Mouse (Mus musculus): ENCODE measurements around the gene Ip6k3. TPM values are rescaled to one million over a fixed set of nuclear protein-coding genes. Genes with fewer than 3 reads are reported as not detected.

Gene Ip6k3
- polyA plus RNA-seq, 1 experiment from 2014 or later: 0.16 TPM

DNA sequence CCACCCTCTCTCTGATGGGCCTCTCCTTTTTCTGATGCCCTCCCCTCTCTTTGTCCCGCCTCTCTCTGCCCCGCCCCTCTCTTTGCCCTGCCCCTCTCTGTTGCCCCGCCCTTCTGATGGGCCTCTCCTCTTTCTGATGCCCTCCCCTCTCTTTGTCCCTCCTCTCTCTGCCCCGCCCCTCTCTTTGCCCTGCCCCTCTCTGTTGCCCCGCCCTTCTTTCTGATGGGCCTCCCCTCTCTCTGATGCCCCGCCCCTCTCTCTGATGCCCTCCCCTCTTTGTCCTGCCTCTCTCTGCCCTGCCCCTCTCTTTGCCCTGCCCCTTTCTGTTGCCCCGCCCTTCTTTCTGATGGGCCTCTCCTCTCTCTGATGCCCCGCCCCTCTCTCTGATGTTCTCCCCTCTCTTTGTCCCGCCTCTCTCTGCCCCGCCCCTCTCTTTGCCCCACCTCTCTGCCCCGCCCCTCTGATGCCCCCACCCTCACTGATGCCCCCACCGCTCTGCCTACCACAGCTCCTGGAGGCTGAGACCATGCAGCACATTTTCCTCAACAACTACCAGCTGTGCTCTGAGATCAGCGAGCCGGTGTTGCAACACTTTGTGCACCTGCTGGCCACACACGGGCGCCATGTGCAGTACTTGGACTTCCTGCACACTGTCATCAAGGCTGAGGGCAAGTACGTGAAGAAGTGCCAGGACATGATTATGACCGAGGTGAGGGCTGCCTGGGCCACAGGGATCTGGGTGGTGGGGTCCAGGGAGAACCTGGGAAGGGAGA lies 61.7 kb downstream of the Ip6k3 start:
- Histone ChIP-seq H3K4me2 (no peak overlapping the region), H3K4me1 (no peaks in the 10 kb centered on the region), H3K36me3 (peaks cover 8% of the 10 kb centered on the region; the same call in 1 of the 2 replicates), H3K9me3 (no peaks in the 10 kb centered on the region), H3K4me3 (no peak overlapping the region), H3K27ac (replicated peaks) (no peak overlapping the region), H3K27me3 (replicated peaks) (no peaks in the 10 kb centered on the region), H3K9ac (no peak overlapping the region)
- ATAC-seq (ENCODE audit: extremely low read depth, insufficient number of reproducible peaks, low FRiP score, low TSS enrichment): no peak
- 79% methylated on average over 14 of the region's 18 CpGs for WGBS

- no peak for ATAC-seq (ENCODE audit: extremely low read depth, insufficient number of reproducible peaks, low FRiP score, low TSS enrichment)
- Histone ChIP-seq H3K9ac (peak overlapping the region; percentile 16; the same call in 1 of the 2 replicates), H3K4me2 (no peak overlapping the region), H3K4me1 (no peaks in the 10 kb centered on the region), H3K4me3 (no peak overlapping the region), H3K9me3 (no peaks in the 10 kb centered on the region), H3K36me3 (no peaks in the 10 kb centered on the region), H3K27ac (replicated peaks) (no peak overlapping the region), H3K27me3 (replicated peaks) (no peaks in the 10 kb centered on the region)
- 72% methylated on average over 5 of the region's 5 CpGs for WGBS
These were observed 65.9 kb downstream of the Ip6k3 start for GRCm38 (mm10) chr17:27101675-27102074.

GRCm38 (mm10) chr17:27095690-27096089 lies 71.9 kb downstream of the Ip6k3 start:
- Histone ChIP-seq H3K36me3 (0 out of 2 replicates have a peak, but pooled peaks cover 3% of the 10 kb centered on the region), H3K27me3 (replicated peaks) (no peaks in the 10 kb centered on the region), H3K9ac (no peak overlapping the region), H3K4me3 (no peak overlapping the region), H3K27ac (replicated peaks) (no peak overlapping the region), H3K9me3 (no peaks in the 10 kb centered on the region), H3K4me2 (no peak overlapping the region), H3K4me1 (no peaks in the 10 kb centered on the region)
- WGBS: 37% methylated on average over 13 of the region's 13 CpGs
- no peak for ATAC-seq (ENCODE audit: extremely low read depth, insufficient number of reproducible peaks, low FRiP score, low TSS enrichment)

Other genes starting within 250 kb of the Ip6k3 start
- gene Phf1, start 234.7 kb downstream of the Ip6k3 start, polyA plus RNA-seq (2015; fragmentation: Nextera tagmentation; extraction: Ambion mirVana): 8.4 and 9.2 TPM in 2 replicates
- gene Cuta, start 228.2 kb downstream of the Ip6k3 start, polyA plus RNA-seq (2015; fragmentation: Nextera tagmentation; extraction: Ambion mirVana): 152 and 169 TPM in 2 replicates
- gene Syngap1, start 226.5 kb downstream of the Ip6k3 start, polyA plus RNA-seq (2015; fragmentation: Nextera tagmentation; extraction: Ambion mirVana): 1.3 and 2.0 TPM in 2 replicates
- 9.1 and 9.8 TPM in 2 replicates for gene Zbtb9, start 194.6 kb downstream of the Ip6k3 start, polyA plus RNA-seq (2015; fragmentation: Nextera tagmentation; extraction: Ambion mirVana)
- 5.3 and 5.4 TPM in 2 replicates for gene Bak1, start 138.8 kb downstream of the Ip6k3 start, polyA plus RNA-seq (2015; fragmentation: Nextera tagmentation; extraction: Ambion mirVana)
- 1.2 and 1.5 TPM in 2 replicates for gene Itpr3, start 110.5 kb downstream of the Ip6k3 start, polyA plus RNA-seq (2015; fragmentation: Nextera tagmentation; extraction: Ambion mirVana)
- gene Uqcc2, start 33.9 kb downstream of the Ip6k3 start, polyA plus RNA-seq (2015; fragmentation: Nextera tagmentation; extraction: Ambion mirVana): 287 and 310 TPM in 2 replicates
- 7.6 and 7.7 TPM in 2 replicates for gene Lemd2, start 36.7 kb upstream of the Ip6k3 start, polyA plus RNA-seq (2015; fragmentation: Nextera tagmentation; extraction: Ambion mirVana)